In the genomic region with DNA sequence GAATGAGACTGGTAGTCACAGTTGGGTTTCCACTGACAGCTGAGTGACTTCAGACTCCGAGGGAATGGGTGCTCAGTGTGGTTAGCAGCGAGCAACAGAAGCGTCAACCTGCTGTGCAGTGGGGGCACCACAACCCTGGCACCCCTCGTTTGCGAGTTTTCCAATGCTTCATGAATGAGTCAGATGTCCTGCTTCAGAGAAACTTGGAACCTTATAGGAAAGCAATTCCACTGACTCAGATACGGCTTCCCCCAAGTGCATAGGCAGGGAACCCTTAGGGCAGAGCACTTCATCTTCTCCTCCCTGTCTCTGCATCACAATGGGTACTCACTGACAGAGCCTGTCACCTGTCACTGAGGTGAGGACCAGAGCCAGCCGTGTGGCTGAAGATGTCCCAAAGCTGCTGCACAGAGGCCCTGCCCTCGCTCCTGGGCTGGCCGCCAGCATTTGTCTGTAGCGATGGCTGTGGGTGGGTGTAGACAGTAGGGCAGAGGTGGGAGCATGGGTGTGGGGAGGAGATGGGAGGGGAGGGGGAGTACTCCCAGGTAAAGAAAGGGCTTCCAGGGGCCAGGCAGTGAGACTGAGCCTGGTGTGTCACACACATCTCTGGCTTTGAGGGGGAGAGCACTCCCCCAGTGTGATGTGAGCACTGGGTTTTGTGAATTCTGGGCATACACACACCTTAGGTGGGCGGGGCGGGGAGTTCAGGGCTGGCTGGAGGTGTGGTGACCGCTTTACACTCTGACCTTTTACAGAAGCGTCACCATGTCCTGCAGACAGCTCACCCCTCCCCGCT, we compare ENCODE assay signal across 12 mouse cellular contexts. TPM values are rescaled to one million over a fixed set of nuclear protein-coding genes. Genes with fewer than 3 reads are reported as not detected.
DNase-seq lines count a peak whose midpoint lies in the region; ATAC-seq and TF ChIP-seq lines count a peak whose summit lies in the region.
"Had no signal": no experiment of that assay in that cellular context is flagged by ENCODE, and none has a peak within 500 bp of the region (broad histone marks: within the 10 kb centered on the region; RNA-seq: fewer than 3 reads in every experiment).

No protein-coding gene starts in this region.

- H3K27me3 ChIP-seq in heart, adult 2 months (ENCODE audit: control insufficient read depth, insufficient read depth, low read length), result no peaks in the 10 kb centered on the region
- H3K27me3 ChIP-seq in lung, embryonic 15.5 days, result no peaks in the 10 kb centered on the region
- H3K27me3 ChIP-seq in hindbrain, postnatal 0 days (ENCODE audit: insufficient read depth, low read length), result no peaks in the 10 kb centered on the region
- no peaks in the 10 kb centered on the region for H3K27me3 ChIP-seq in stomach, embryonic 14.5 days (ENCODE audit: control insufficient read depth, insufficient read depth, low read length)

- H3K4me2 ChIP-seq in lung, embryonic 15.5 days, result no peak overlapping the region
- no peak overlapping the region for H3K4me2 ChIP-seq in hindbrain, postnatal 0 days (ENCODE audit: low read depth, low read length)
- no peak overlapping the region for H3K4me2 ChIP-seq in stomach, embryonic 14.5 days (replicated peaks; ENCODE audit: low read depth, low read length)
- H3K4me2 ChIP-seq: liver, embryonic 11.5 days had no signal

- no peak overlapping the region for H3K4me3 ChIP-seq in heart, adult 2 months
- no peak overlapping the region for H3K4me3 ChIP-seq in lung, embryonic 15.5 days
- no peak overlapping the region for H3K4me3 ChIP-seq in hindbrain, postnatal 0 days (ENCODE audit: low read length)
- H3K4me3 ChIP-seq in stomach, embryonic 14.5 days (ENCODE audit: low read depth, low read length), result no peak overlapping the region
- no peak overlapping the region for H3K4me3 ChIP-seq in lung, adult 2 months (replicated peaks; ENCODE audit: extremely low read depth, low read depth, low read length)
- H3K4me3 ChIP-seq: embryonic facial prominence, embryonic 10.5 days had no signal

- ATAC-seq in lung, embryonic 15.5 days (ENCODE audit: borderline replicate concordance, extremely low read depth, low FRiP score, low TSS enrichment), result no peak
- ATAC-seq in hindbrain, postnatal 0 days, result no peak
- ATAC-seq in stomach, embryonic 14.5 days (ENCODE audit: insufficient number of reproducible peaks, insufficient read depth, low FRiP score, low read depth), result peak; percentile 20; the same call in 1 of the 2 replicates

- TF ChIP-seq CTCF in heart, adult 2 months (IDR thresholded peaks at IDR 0.05), result no peak
- no peak for TF ChIP-seq CTCF in hindbrain, postnatal 0 days (IDR thresholded peaks at IDR 0.05; ENCODE audit: low read depth)
- no peak for TF ChIP-seq CTCF in lung, adult 2 months (IDR thresholded peaks at IDR 0.05; ENCODE audit: insufficient read depth, low read length)

- no peaks in the 10 kb centered on the region for H3K36me3 ChIP-seq in heart, adult 2 months (ENCODE audit: control insufficient read depth, insufficient read depth, low read length)
- peaks cover 11% of the 10 kb centered on the region for H3K36me3 ChIP-seq in lung, embryonic 15.5 days
- H3K36me3 ChIP-seq in hindbrain, postnatal 0 days (ENCODE audit: insufficient read depth, low read length), result no peaks in the 10 kb centered on the region
- H3K36me3 ChIP-seq in stomach, embryonic 14.5 days (ENCODE audit: control insufficient read depth, insufficient read depth, low read length), result peaks cover 6% of the 10 kb centered on the region; the same call in 1 of the 2 replicates

- no peak overlapping the region for H3K9ac ChIP-seq in heart, adult 2 months (ENCODE audit: low read depth, low read length)
- H3K9ac ChIP-seq in lung, embryonic 15.5 days, result no peak overlapping the region
- H3K9ac ChIP-seq in hindbrain, postnatal 0 days (replicated peaks; ENCODE audit: low read length), result 0 out of 2 replicates have a peak overlapping the region, but pooled peaks have one; percentile 9
- H3K9ac ChIP-seq in stomach, embryonic 14.5 days (replicated peaks; ENCODE audit: low read depth, low read length), result no peak overlapping the region

- TF ChIP-seq POLR2A in heart, adult 2 months (IDR thresholded peaks at IDR 0.05; ENCODE audit: insufficient read depth, low read depth, low read length), result no peak
- no peak for TF ChIP-seq POLR2A in lung, adult 2 months (IDR thresholded peaks at IDR 0.05; ENCODE audit: borderline replicate concordance, extremely low read depth, low read depth, low read length)

- H3K27ac ChIP-seq in heart, adult 2 months, result peak overlapping the region; percentile 82
- peak overlapping the region; percentile 87; the same call in 1 of the 2 replicates for H3K27ac ChIP-seq in lung, embryonic 15.5 days
- peak overlapping the region; percentile 87; the same call in 1 of the 2 replicates for H3K27ac ChIP-seq in hindbrain, postnatal 0 days
- peak overlapping the region; percentile 27; the same call in 1 of the 2 replicates for H3K27ac ChIP-seq in stomach, embryonic 14.5 days (ENCODE audit: low read length)
- H3K27ac ChIP-seq: embryonic facial prominence, embryonic 10.5 days had no signal

- DNase-seq in heart, adult 2 months, result peak; percentile 40 to 45
- no peak for DNase-seq in heart, postnatal 25 days (ENCODE audit: low spot score)
- DNase-seq in lung, postnatal 36 days, result no peak
- DNase-seq in hindbrain, postnatal 0 days (ENCODE audit: low spot score), result no peak
- no peak for DNase-seq in lung, adult 2 months
- no peak for DNase-seq in B cell, adult 2 months
- DNase-seq: cerebellum, adult 11-12 months; thymus, postnatal 4 days had no signal

- no peak for TF ChIP-seq EP300 in heart, adult 2 months (IDR thresholded peaks at IDR 0.05; ENCODE audit: insufficient read depth, low read depth, low read length)

- intact Hi-C loops in heart, adult 2 months (cut with DNase I), result loop anchor here (2.0 kb wide), 1 partner anchor 41 kb away; no protein-coding TSS in a partner anchor
- intact Hi-C loops in heart, postnatal 25 days (cut with DNase I), result loop anchor here (5.0 kb wide), 1 partner anchor 40 kb away; no protein-coding TSS in a partner anchor

- 49% methylated on average over 15 of the region's 15 CpGs for WGBS in heart, adult 2 months
- WGBS in lung, embryonic 15.5 days, result 68% methylated on average over 15 of the region's 15 CpGs
- WGBS in hindbrain, postnatal 0 days, result 62% methylated on average over 15 of the region's 15 CpGs
- WGBS in stomach, embryonic 14.5 days, result 77% methylated on average over 15 of the region's 15 CpGs
- WGBS in lung, adult 2 months, result 68% methylated on average over 15 of the region's 15 CpGs

- peaks cover 12% of the 10 kb centered on the region for H3K4me1 ChIP-seq in heart, adult 2 months (ENCODE audit: control insufficient read depth, insufficient read depth, low read length)
- H3K4me1 ChIP-seq in lung, embryonic 15.5 days, result peaks cover 26% of the 10 kb centered on the region
- H3K4me1 ChIP-seq in hindbrain, postnatal 0 days (ENCODE audit: insufficient read depth, low read length), result peaks cover 4% of the 10 kb centered on the region
- peaks cover 26% of the 10 kb centered on the region; the same call in 1 of the 2 replicates for H3K4me1 ChIP-seq in stomach, embryonic 14.5 days (ENCODE audit: control insufficient read depth, insufficient read depth, low read length)
- H3K4me1 ChIP-seq in lung, adult 2 months (ENCODE audit: control insufficient read depth, insufficient read depth, low read length), result peaks cover 10% of the 10 kb centered on the region

- no peaks in the 10 kb centered on the region for H3K9me3 ChIP-seq in lung, embryonic 15.5 days
- H3K9me3 ChIP-seq in hindbrain, postnatal 0 days (ENCODE audit: low read length), result no peaks in the 10 kb centered on the region
- no peaks in the 10 kb centered on the region for H3K9me3 ChIP-seq in stomach, embryonic 14.5 days (ENCODE audit: control insufficient read depth, low read depth, low read length)
- H3K9me3 ChIP-seq: embryonic facial prominence, embryonic 10.5 days had no signal

- no peaks in the 10 kb centered on the region for H3K79me2 ChIP-seq in heart, adult 2 months (replicated peaks; ENCODE audit: control insufficient read depth, insufficient read depth, low read length)

RNA-seq across cellular contexts. Expression of a gene that starts 7.5 kb away (rescaled TPM):
- 10 to 100 TPM; 27.1 to 32.1 TPM for total RNA-seq in heart, adult 2 months (2021)
- 24.4 and 28.3 TPM in 2 replicates for polyA plus RNA-seq in heart, adult 2 months (2012; rRNA removed)
- 10 to 100 TPM; 29.7 to 32.3 TPM for total RNA-seq in heart, postnatal 25 days (2021)
- polyA plus RNA-seq in lung, embryonic 15.5 days (2015; fragmentation: Nextera tagmentation; extraction: Ambion mirVana), result 50.9 and 51.8 TPM in 2 replicates
- 13.8 and 15.5 TPM in 2 replicates for total RNA-seq in hindbrain, postnatal 0 days (2014; rRNA removed)
- 13.8 and 14.0 TPM in 2 replicates for polyA plus RNA-seq in hindbrain, postnatal 0 days (2015; fragmentation: Nextera tagmentation; extraction: Ambion mirVana)
- polyA plus RNA-seq in stomach, embryonic 14.5 days (2014; fragmentation: Nextera tagmentation; extraction: Ambion mirVana), result 24.1 and 28.8 TPM in 2 replicates
- 2.2 and 3.0 TPM in 2 replicates for polyA plus RNA-seq in lung, adult 2 months (2012; rRNA removed)

RNA-seq across cellular contexts. Expression of a gene that starts 8.7 kb away (rescaled TPM):
- 100 to 1,000 TPM; 205 to 251 TPM for total RNA-seq in heart, adult 2 months (2021)
- 105 and 141 TPM in 2 replicates for polyA plus RNA-seq in heart, adult 2 months (2012; rRNA removed)
- total RNA-seq in heart, postnatal 25 days (2021), result 100 to 1,000 TPM; 182 to 193 TPM
- polyA plus RNA-seq in lung, embryonic 15.5 days (2015; fragmentation: Nextera tagmentation; extraction: Ambion mirVana), result 1.7 and 2.4 TPM in 2 replicates
- total RNA-seq in hindbrain, postnatal 0 days (2014; rRNA removed), result 3.4 and 7.0 TPM in 2 replicates
- 5.1 and 6.1 TPM in 2 replicates for polyA plus RNA-seq in hindbrain, postnatal 0 days (2015; fragmentation: Nextera tagmentation; extraction: Ambion mirVana)
- 2.5 and 3.3 TPM in 2 replicates for polyA plus RNA-seq in stomach, embryonic 14.5 days (2014; fragmentation: Nextera tagmentation; extraction: Ambion mirVana)
- polyA plus RNA-seq in lung, adult 2 months (2012; rRNA removed), result 20.0 and 37.5 TPM in 2 replicates

RNA-seq across cellular contexts. Expression of a gene that starts 9.7 kb away (rescaled TPM):
- 1 to 10 TPM; 1.6 to 2.0 TPM for total RNA-seq in heart, adult 2 months (2021)
- 3.0 and 3.1 TPM in 2 replicates for polyA plus RNA-seq in heart, adult 2 months (2012; rRNA removed)
- total RNA-seq in heart, postnatal 25 days (2021), result 1 to 10 TPM in 1 of 2 experiments, under 1 TPM in 1; 0.83 to 1.4 TPM
- 9.5 and 10.3 TPM in 2 replicates for polyA plus RNA-seq in lung, embryonic 15.5 days (2015; fragmentation: Nextera tagmentation; extraction: Ambion mirVana)
- total RNA-seq in hindbrain, postnatal 0 days (2014; rRNA removed), result 3.1 and 9.5 TPM in 2 replicates
- 7.6 and 8.0 TPM in 2 replicates for polyA plus RNA-seq in hindbrain, postnatal 0 days (2015; fragmentation: Nextera tagmentation; extraction: Ambion mirVana)
- polyA plus RNA-seq in stomach, embryonic 14.5 days (2014; fragmentation: Nextera tagmentation; extraction: Ambion mirVana), result 9.6 and 10.0 TPM in 2 replicates
- 7.7 and 8.6 TPM in 2 replicates for polyA plus RNA-seq in lung, adult 2 months (2012; rRNA removed)

RNA-seq across cellular contexts. Expression of a gene that starts 46.3 kb away (rescaled TPM):
- total RNA-seq in heart, adult 2 months (2021), result not detected
- polyA plus RNA-seq in heart, adult 2 months (2012; rRNA removed), result 0.08 and 0.12 TPM in 2 replicates
- not detected for total RNA-seq in heart, postnatal 25 days (2021)
- polyA plus RNA-seq in lung, embryonic 15.5 days (2015; fragmentation: Nextera tagmentation; extraction: Ambion mirVana), result 0.28 and 0.44 TPM in 2 replicates
- total RNA-seq in hindbrain, postnatal 0 days (2014; rRNA removed), result 159 and 173 TPM in 2 replicates
- polyA plus RNA-seq in hindbrain, postnatal 0 days (2015; fragmentation: Nextera tagmentation; extraction: Ambion mirVana), result 73.8 and 81.3 TPM in 2 replicates
- 2.9 and 3.0 TPM in 2 replicates for polyA plus RNA-seq in stomach, embryonic 14.5 days (2014; fragmentation: Nextera tagmentation; extraction: Ambion mirVana)
- not detected in 2 replicates for polyA plus RNA-seq in lung, adult 2 months (2012; rRNA removed)
- polyA plus RNA-seq: liver, embryonic 11.5 days had no signal

Comparison
In these comparisons a context has a peak if more than half of its experiments do, and no peak if none do; other contexts are left out.
1. DNase-seq: peak in heart, adult 2 months (2 of 2); none in heart, postnatal 25 days (single experiment), lung, postnatal 36 days (single experiment), hindbrain, postnatal 0 days (single experiment), lung, adult 2 months (single experiment) and B cell, adult 2 months (0 of 2).
2. H3K27ac ChIP-seq: peak in every context shown above with its lines; median percentile 87 in lung, embryonic 15.5 days; 87 in hindbrain, postnatal 0 days; 82 in heart, adult 2 months; 27 in stomach, embryonic 14.5 days.